Mouse (Mus musculus): ENCODE results near the gene Rpl12.
"Not testable (repeated sequence)": the region's sequence is repeated elsewhere in the genome, so short reads cannot be mapped to it uniquely, and the experiment has no call there.

The Rpl12 gene

GRCm38 (mm10) chr2:32981725-32982271 lies 20.4 kb downstream of the Rpl12 start, which contains the start of gene Slc2a8:
Gene Slc2a8, minus strand, starts transcription at chr2:32982083.
- peak; percentile 77 to 85 for DNase-seq (ENCODE audit: low spot score in 2 of 2)

- no peak for DNase-seq (ENCODE audit: low spot score in 2 of 2)
These were observed 21.3 kb downstream of the Rpl12 start for GRCm38 (mm10) chr2:32982700-32983099.

DNA sequence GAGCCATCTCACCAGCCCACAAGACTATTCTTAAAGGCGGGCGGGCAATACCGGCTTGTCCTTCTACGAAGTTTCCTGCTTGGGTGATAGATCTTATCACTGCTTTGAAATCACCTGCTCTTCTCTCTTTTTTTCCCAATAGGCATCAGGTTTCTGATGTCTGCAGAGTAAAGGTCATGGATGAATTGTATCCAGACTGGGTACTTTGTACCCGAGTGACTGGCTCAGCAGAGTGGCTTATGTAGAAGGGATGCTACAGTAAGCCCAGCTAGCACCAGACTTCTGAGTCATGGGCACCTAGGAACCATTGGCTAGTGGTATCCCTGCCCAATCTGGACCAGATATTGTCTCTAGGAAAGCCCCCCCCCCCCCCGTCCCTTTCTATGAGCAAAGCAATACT lies 22.3 kb downstream of the Rpl12 start:
- DNase-seq (ENCODE audit: low spot score in 2 of 2): no peak

- no peak for DNase-seq (ENCODE audit: low spot score in 2 of 2)
These were observed 24.5 kb downstream of the Rpl12 start for GRCm38 (mm10) chr2:32985844-32986243.

- no peak for DNase-seq (ENCODE audit: low spot score in 2 of 2)
These were observed 28.0 kb downstream of the Rpl12 start for GRCm38 (mm10) chr2:32989376-32989775.

GRCm38 (mm10) chr2:32990167-32990832 lies 28.9 kb downstream of the Rpl12 start:
- DNase-seq (ENCODE audit: low spot score in 2 of 2): no peak

DNA sequence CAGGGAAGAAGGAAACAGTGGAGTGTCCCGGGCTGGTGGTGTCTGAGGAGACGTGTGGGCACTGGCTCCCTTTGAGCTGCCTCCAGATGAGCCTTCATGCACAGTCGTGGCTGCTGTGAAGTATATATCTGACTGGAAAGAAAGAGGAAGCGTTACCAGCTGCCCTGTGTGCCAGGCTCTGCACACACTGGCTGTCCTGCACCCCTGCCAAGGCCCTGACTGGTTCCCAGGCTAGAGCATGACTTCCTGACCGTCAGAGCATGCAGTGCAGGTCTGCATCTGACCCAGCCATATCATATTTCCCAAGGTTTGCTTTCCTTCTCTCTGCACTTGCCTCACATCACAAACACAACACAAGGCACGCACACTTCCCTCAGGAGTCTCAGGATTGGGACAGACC lies 30.8 kb downstream of the Rpl12 start:
- no peak for DNase-seq (ENCODE audit: low spot score in 2 of 2)

GRCm38 (mm10) chr2:32997081-32997480 lies 35.7 kb downstream of the Rpl12 start:
- DNase-seq (ENCODE audit: low spot score in 2 of 2): no peak

DNA sequence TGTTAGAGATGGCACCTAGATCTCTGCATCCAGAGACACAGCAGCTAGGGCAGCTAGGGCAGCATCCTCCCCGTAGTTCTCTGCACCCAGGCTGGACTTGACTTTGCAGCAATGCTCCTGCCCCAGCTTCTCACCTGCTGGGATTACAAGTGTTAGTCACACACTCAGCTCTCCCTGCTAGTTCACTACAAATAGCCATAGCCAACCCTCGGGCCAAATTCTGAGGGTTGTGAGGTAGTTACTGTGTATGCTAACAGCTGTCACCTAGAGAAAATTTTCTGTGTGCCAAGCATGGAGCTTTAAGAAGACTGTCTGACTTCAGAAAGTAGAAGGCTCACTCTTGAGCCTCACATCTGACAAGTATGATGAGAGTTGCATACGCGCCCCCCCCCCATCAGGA lies 36.4 kb downstream of the Rpl12 start:
- no peak for DNase-seq (ENCODE audit: low spot score in 2 of 2)

DNA sequence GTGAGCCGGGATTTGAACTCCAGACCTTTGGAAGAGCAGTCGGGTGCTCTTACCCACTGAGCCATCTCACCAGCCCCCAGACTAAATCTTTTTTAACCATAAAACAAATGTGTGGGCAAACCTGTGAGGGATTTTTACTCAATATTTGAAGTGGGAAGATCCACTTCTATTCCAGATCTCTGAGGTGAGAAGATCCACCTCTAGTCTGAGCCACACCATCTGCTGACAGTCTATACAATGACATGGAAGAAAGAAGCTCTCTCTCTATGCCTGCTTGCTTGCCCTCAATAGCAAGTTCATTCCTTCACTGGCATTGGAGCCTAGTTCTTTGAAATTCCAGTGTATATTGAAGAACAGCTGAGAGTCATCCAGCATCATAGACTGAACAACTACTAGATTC lies 38.4 kb downstream of the Rpl12 start:
- DNase-seq (ENCODE audit: low spot score in 2 of 2): no peak

- no peak for DNase-seq (ENCODE audit: low spot score in 2 of 2)
These were observed 40.8 kb downstream of the Rpl12 start for GRCm38 (mm10) chr2:33002144-33002543.

DNA sequence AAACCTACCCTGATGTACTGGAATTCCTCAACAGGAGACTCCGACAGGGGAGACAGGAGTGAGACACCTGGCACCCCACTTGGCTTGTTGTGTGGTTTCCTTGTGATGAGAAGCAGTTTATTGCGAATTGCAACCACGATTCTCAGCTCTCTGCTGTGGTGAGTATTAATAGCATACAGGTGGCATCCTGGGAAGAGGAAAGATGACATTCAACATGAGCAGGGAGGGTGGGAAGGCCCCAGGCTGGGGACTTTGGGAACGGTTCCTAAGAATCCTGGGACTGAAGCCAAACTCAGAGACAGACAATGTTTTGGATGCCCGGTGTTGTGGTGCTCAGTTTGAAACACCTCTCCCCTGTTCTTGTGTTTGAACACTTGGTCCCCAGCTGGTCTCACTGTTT lies 43.7 kb downstream of the Rpl12 start:
- no peak for DNase-seq (ENCODE audit: low spot score in 2 of 2)

DNA sequence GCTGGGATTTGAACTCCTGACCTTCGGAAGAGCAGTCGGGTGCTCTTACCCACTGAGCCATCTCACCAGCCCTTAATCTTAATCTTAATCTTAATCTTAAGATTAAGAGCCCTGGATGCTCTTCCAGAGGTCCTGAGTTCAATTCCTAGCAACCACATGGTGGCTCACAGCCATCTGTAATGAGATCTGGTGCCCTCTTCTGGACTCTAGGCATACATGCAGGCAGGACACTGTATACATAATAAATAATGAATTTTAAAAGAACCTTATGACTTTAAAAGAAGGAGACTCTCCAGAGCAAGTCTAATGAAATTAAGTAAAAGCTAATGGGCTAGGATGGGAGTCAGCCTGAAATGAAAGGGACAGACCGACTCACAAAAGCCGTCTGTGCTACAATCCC lies 47.7 kb downstream of the Rpl12 start:
- DNase-seq (ENCODE audit: low spot score in 2 of 2): not testable (repeated sequence)

DNA sequence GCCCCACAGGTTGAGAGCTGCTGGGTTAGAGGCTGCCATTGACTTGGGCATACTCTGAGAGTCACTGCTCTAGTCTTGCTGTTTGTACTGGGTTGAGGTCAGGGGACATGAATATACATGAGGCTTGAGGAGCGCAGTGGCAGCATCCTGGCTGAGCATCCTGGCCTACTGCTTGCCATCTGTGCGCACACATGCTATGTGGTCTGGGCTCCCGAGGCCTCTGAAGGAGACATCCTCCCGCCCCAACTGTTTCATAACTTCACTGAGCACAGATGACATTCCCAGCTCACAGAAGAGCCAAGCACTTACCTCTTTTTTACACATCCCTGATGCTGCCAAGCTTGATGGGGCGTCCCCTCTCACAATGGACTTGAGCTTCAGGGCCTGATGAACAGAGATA lies 53.5 kb downstream of the Rpl12 start:
- DNase-seq (ENCODE audit: low spot score in 2 of 2): no peak
